Mouse (Mus musculus) small intestine, adult 2 months (tissue): Measurements from ENCODE around the gene Iscu. TPM values are rescaled to one million over a fixed set of nuclear protein-coding genes. Genes with fewer than 3 reads are reported as not detected.
A peak's percentile ranks its signal among the peaks of the same experiment; 100 is the strongest.
"Not testable (repeated sequence)": the region's sequence is repeated elsewhere in the genome, so short reads cannot be mapped to it uniquely, and the experiment has no call there.

Source experiments
- H3K27ac ChIP-seq: fragments of 200-500 bp; 2 replicates; pipeline ENCODE4 v1.5.1; 2012; ENCODE audit warnings: low read depth, low read length, control low read depth, inconsistent platforms; ENCODE audit not compliant: insufficient read depth
- H3K27me3 ChIP-seq: fragments of 200-500 bp; 2 replicates; pipeline ENCODE4 v1.6.1; 2012; ENCODE audit warnings: mild to moderate bottlenecking, moderate library complexity, low read length, inconsistent platforms; ENCODE audit not compliant: control insufficient read depth, insufficient read depth
- H3K36me3 ChIP-seq: fragments of 200-500 bp; 2 replicates; pipeline ENCODE4 v1.6.1; 2012; ENCODE audit warnings: mild to moderate bottlenecking, low read length, control low read depth, inconsistent platforms; ENCODE audit not compliant: control insufficient read depth, insufficient read depth
- H3K4me1 ChIP-seq: fragments of 200-500 bp; 2 replicates; pipeline ENCODE4 v1.6.1; 2012; ENCODE audit warnings: low read length, inconsistent platforms, mixed read lengths; ENCODE audit not compliant: control insufficient read depth, insufficient read depth, insufficient read length
- H3K4me3 ChIP-seq: fragments of 200-500 bp; 2 replicates; pipeline ENCODE4 v1.5.1; 2012; ENCODE audit warnings: low read depth, mild to moderate bottlenecking, control low read depth, inconsistent platforms, low read length, moderate library complexity
- CTCF ChIP-seq: fragments of 200-500 bp; IDR thresholded peaks from 2 replicates; pipeline ENCODE4 v1.5.1; 2012; ENCODE audit warnings: low read depth, mild to moderate bottlenecking, control low read depth, inconsistent platforms, low read length, moderate library complexity, mixed read lengths; ENCODE audit not compliant: insufficient replicate concordance, insufficient read length; ENCODE audit errors: extremely low read depth
- POLR2A ChIP-seq: fragments of 200-500 bp; IDR thresholded peaks from 2 replicates; pipeline ENCODE4 v1.6.1; 2012; ENCODE audit warnings: low read depth, mild to moderate bottlenecking, control low read depth, inconsistent platforms, low read length, moderate library complexity
- WGBS: fragments of 180-500 bp; shearing (Covaris S2); methylation state at CpG from one replicate; pipeline ENCODE4 v1.1.7; 2018; 5-methylcytosine and 5-hydroxymethylcytosine counted together
- polyA plus RNA-seq: library from polyadenylated mRNA; depleted of rRNA; stranded (reverse); fragments of >200 nt; gene quantifications from 2 replicates; pipeline ENCODE4 v1.2.3, GENCODE M21; 2012

Iscu gene
- polyA plus RNA-seq, 1 experiment = 57.5 TPM

DNA sequence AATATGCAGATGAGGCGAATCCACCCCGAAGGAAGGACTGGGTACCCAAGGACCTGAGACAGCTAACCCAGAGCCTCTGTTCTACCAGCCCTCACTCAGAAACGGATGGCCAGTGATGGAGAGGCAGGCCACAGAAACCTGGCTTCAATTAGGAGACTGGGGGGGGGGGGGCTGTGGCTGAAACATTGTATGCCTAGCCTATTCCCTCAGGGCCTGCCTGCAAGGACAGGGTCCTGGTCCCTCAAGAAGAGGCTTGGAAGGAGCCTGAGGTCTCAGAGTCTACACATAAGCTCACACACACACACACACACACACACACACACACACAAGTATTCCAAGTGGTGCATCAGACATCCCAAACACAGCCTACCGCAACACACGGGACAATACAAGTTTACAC, 27.1 kb downstream of the Iscu start:
- H3K4me1 ChIP-seq = no peaks in the 10 kb centered on the region
- WGBS = 53% methylated on average over 5 of the region's 5 CpGs
- peak overlapping the region; percentile 27 for H3K27ac ChIP-seq
- no peaks in the 10 kb centered on the region for H3K27me3 ChIP-seq
- peak overlapping the region; percentile 49 for H3K4me3 ChIP-seq
- TF ChIP-seq CTCF (no peak), POLR2A (no peak)
- no peaks in the 10 kb centered on the region for H3K36me3 ChIP-seq

GRCm38 (mm10) chr5:113800280-113800679, 27.7 kb downstream of the Iscu start, which contains the start of gene Tmem119:
Tmem119 (minus strand) TSS chr5:113800516.
- H3K36me3 ChIP-seq = no peaks in the 10 kb centered on the region
- peak within 1 kb of the TSS; percentile 27 for H3K27ac ChIP-seq
- TF ChIP-seq CTCF = no peak
- TF ChIP-seq POLR2A = no peak
- peak within 1 kb of the TSS; percentile 49 for H3K4me3 ChIP-seq
- H3K27me3 ChIP-seq = no peaks in the 10 kb centered on the region
- H3K4me1 ChIP-seq = no peaks in the 10 kb centered on the region
- 1% methylated on average over 11 of the region's 11 CpGs for WGBS

DNA sequence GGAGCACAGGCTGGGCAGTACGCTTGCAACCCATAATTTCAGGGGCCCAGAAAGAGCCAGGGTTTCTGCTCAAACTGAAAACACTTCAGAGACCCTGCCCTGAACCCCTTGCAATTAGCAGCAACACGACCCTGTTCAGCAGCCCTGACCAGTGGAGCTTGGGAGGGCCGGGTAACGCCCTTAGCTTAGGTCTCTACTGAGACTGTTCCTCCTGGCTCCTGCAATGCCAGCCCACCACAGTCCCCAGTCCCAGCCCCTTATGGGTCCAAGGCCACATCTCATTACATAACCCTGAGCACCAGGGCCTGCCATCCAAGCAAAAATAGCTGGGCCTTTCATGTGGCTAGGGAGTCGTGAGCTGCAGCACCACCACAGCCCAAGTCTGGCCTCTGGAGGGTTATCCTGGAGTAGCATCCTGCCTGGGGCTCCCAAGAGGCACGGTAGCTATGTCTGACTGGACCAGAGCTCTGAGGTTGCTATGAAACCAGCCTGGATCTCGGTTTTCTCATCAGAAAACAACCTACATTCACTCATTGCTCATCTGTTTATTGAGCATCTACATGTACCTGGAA, 31.9 kb downstream of the Iscu start:
- H3K27me3 ChIP-seq = no peaks in the 10 kb centered on the region
- no peak for TF ChIP-seq POLR2A
- TF ChIP-seq CTCF = no peak
- 38% methylated on average over 7 of the region's 7 CpGs for WGBS
- H3K4me1 ChIP-seq = no peaks in the 10 kb centered on the region; the same call in 1 of the 2 replicates
- no peaks in the 10 kb centered on the region for H3K36me3 ChIP-seq
- no peak overlapping the region for H3K27ac ChIP-seq
- H3K4me3 ChIP-seq = no peak overlapping the region

DNA sequence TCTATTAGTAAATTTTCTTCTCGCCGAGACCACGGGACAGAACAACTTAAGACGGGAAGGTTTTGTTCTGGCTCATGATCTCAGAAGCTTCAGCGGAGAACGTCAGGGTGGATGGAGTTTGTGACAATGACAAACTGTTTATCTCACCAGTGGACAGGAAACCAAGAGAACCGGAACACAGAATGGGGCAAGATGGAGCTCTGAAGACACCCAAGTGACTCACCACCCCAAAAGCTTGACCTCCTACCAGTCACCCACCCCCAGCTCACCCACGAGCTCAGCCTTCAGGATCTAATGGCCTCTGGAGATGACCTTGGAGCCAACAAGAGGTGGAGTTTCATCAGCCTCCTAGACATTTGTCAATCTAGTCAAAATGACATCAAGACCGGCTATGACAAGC, 32.8 kb downstream of the Iscu start:
- Histone ChIP-seq H3K36me3 (no peaks in the 10 kb centered on the region), H3K27me3 (no peaks in the 10 kb centered on the region), H3K4me3 (no peak overlapping the region), H3K4me1 (no peaks in the 10 kb centered on the region; the same call in 1 of the 2 replicates), H3K27ac (no peak overlapping the region)
- TF ChIP-seq POLR2A (no peak), CTCF (no peak)
- WGBS = 74% methylated on average over 9 of the region's 9 CpGs

DNA sequence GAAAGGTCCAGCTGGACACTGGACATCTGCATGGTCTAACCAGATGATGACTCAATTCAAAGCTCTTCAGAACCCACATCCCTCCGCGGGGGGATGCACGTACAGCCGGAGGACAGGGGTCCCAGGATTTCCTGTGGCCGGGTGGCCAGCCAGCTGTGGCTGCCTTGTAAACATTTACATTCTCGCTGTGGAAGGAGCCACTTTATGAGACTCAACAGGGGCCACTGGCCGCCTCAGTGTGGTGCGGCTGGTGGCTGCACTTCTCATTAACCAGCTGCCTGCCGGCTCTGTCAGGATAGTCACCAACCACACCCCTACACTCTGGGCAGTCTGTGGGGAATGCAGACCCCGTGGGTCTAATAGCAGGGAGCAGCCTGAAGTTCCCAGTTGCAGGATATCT, 33.9 kb downstream of the Iscu start:
- Histone ChIP-seq H3K36me3 (no peaks in the 10 kb centered on the region), H3K4me1 (no peaks in the 10 kb centered on the region; the same call in 1 of the 2 replicates), H3K4me3 (no peak overlapping the region), H3K27me3 (no peaks in the 10 kb centered on the region), H3K27ac (no peak overlapping the region)
- TF ChIP-seq POLR2A = no peak
- no peak for TF ChIP-seq CTCF
- 19% methylated on average over 10 of the region's 10 CpGs for WGBS

- 61% methylated on average over 9 of the region's 9 CpGs for WGBS
- no peaks in the 10 kb centered on the region for H3K36me3 ChIP-seq
- no peaks in the 10 kb centered on the region; the same call in 1 of the 2 replicates for H3K4me1 ChIP-seq
- no peaks in the 10 kb centered on the region for H3K27me3 ChIP-seq
- H3K4me3 ChIP-seq = no peak overlapping the region
- TF ChIP-seq CTCF (no peak), POLR2A (no peak)
- no peak overlapping the region for H3K27ac ChIP-seq
Measured at GRCm38 (mm10) chr5:113807712-113808111, 35.2 kb downstream of the Iscu start.

DNA sequence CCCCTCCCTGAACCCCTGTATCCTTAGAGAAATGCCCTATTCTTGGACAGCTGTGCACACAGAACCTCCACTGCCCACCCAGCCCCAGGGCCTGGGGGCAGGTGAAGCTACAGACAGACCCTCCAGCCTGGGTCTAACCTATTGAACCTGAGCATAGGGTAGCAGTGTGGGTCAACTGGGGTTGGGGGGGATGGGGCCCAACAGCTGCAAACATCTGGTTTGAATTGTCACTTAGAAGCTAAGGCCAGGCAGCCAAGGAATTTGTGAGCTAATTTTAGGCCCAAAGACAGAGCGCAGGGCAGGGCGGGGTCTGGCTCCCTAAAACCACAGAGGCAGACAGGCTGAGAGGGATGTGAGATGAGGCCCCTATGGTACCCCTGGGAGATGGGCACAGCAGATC, 35.6 kb downstream of the Iscu start:
- Histone ChIP-seq H3K36me3 (no peaks in the 10 kb centered on the region), H3K4me1 (no peaks in the 10 kb centered on the region; the same call in 1 of the 2 replicates), H3K27me3 (no peaks in the 10 kb centered on the region), H3K4me3 (no peak overlapping the region), H3K27ac (no peak overlapping the region)
- 80% methylated on average over 2 of the region's 2 CpGs for WGBS
- no peak for TF ChIP-seq POLR2A
- no peak for TF ChIP-seq CTCF

- no peak overlapping the region for H3K27ac ChIP-seq
- no peaks in the 10 kb centered on the region for H3K36me3 ChIP-seq
- no peak for TF ChIP-seq POLR2A
- TF ChIP-seq CTCF = no peak
- no peaks in the 10 kb centered on the region for H3K27me3 ChIP-seq
- no peak overlapping the region for H3K4me3 ChIP-seq
- H3K4me1 ChIP-seq = no peaks in the 10 kb centered on the region; the same call in 1 of the 2 replicates
- 82% methylated on average over 4 of the region's 4 CpGs for WGBS
Measured at GRCm38 (mm10) chr5:113810111-113810510, 37.6 kb downstream of the Iscu start.

DNA sequence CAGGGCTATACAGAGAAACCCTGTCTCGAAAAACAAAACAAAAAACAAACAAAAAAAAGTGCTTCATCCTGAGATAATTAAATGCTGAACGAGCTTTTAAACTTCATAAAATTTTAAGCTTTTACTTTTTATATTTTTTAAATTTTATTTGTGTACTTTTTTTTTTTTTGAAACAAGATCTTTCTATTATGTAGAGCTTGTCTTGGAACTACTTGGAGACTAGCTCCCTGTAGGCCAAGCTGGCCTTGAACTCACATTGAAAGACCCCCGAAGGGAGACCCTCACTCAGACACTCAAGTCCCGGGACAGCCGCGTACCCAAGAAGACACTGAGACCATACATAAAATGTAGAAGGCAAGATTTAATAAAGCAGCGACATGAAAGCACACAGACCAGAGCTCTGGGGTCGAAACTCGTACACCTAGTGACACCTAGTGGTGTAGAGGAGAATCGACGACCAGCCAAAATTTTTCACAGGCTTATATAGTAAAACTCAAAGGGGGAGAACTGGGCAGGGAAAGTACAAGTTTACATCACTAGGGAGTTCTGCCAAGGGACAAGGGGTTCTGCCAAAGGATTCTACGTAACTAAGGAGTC, 39.4 kb downstream of the Iscu start:
- H3K4me1 ChIP-seq, H3K27me3 ChIP-seq, H3K27ac ChIP-seq, H3K36me3 ChIP-seq, H3K4me3 ChIP-seq: not testable (repeated sequence)
- 18% methylated on average over 11 of the region's 12 CpGs for WGBS
